Mouse (Mus musculus): ENCODE measurements around the gene Stard5. TPM values are rescaled to one million over a fixed set of nuclear protein-coding genes. Genes with fewer than 3 reads are reported as not detected.

Stard5 gene
- polyA plus RNA-seq, 1 experiment from 2014 or later: 6.0 TPM

DNA sequence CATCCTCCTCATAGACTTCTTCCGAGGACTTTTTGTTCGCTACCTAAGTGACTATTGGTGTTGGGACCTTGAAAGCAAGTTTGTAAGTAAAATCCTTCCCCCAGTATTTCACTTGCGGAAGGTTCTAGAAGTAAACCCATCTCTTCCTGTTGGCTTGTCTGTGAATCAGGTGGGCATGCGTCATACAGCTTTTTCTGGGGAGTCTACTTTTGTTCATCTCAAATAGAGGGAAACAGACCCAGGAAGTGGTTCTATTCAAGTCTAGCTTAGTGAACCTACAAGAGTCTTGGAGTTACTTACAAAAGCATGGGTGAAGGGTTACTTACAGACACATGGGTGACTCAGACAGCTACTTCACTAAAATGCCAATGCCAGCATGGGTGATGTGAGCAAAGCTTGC, 21.9 kb upstream of the Stard5 start:
- no peak overlapping the region for H3K4me3 ChIP-seq (ENCODE audit: low read depth, low read length)
- H3K4me2 ChIP-seq (ENCODE audit: low read length): no peak overlapping the region
- no peaks in the 10 kb centered on the region for H3K36me3 ChIP-seq (ENCODE audit: control insufficient read depth, insufficient read depth, low read length)
- 97% methylated on average over 4 of the region's 4 CpGs for WGBS
- H3K9me3 ChIP-seq (replicated peaks; ENCODE audit: control insufficient read depth, low read length, poor library complexity, severe bottlenecking): no peaks in the 10 kb centered on the region
- H3K27ac ChIP-seq (ENCODE audit: low read length): no peak overlapping the region
- H3K9ac ChIP-seq (ENCODE audit: low read depth, low read length): no peak overlapping the region
- no peaks in the 10 kb centered on the region for H3K27me3 ChIP-seq (ENCODE audit: control insufficient read depth, insufficient read depth, low read depth, low read length)
- no peaks in the 10 kb centered on the region for H3K4me1 ChIP-seq (ENCODE audit: control insufficient read depth, insufficient read depth, low read length)
- ATAC-seq: no peak

GRCm38 (mm10) chr7:83611886-83612285, 19.9 kb upstream of the Stard5 start:
- H3K9ac ChIP-seq (ENCODE audit: low read depth, low read length): no peak overlapping the region
- H3K4me1 ChIP-seq (ENCODE audit: control insufficient read depth, insufficient read depth, low read length): no peaks in the 10 kb centered on the region
- no peaks in the 10 kb centered on the region for H3K9me3 ChIP-seq (replicated peaks; ENCODE audit: control insufficient read depth, low read length, poor library complexity, severe bottlenecking)
- no peak overlapping the region for H3K27ac ChIP-seq (ENCODE audit: low read length)
- H3K4me3 ChIP-seq (ENCODE audit: low read depth, low read length): no peak overlapping the region
- no peak for ATAC-seq
- WGBS: 96% methylated on average over 1 of the region's 1 CpGs
- no peak overlapping the region for H3K4me2 ChIP-seq (ENCODE audit: low read length)
- H3K36me3 ChIP-seq (ENCODE audit: control insufficient read depth, insufficient read depth, low read length): no peaks in the 10 kb centered on the region
- no peaks in the 10 kb centered on the region for H3K27me3 ChIP-seq (ENCODE audit: control insufficient read depth, insufficient read depth, low read depth, low read length)

GRCm38 (mm10) chr7:83615272-83615671, 16.5 kb upstream of the Stard5 start:
- Histone ChIP-seq H3K27me3 (ENCODE audit: control insufficient read depth, insufficient read depth, low read depth, low read length) (no peaks in the 10 kb centered on the region), H3K4me3 (ENCODE audit: low read depth, low read length) (no peak overlapping the region), H3K27ac (ENCODE audit: low read length) (no peak overlapping the region), H3K4me1 (ENCODE audit: control insufficient read depth, insufficient read depth, low read length) (no peaks in the 10 kb centered on the region), H3K4me2 (ENCODE audit: low read length) (no peak overlapping the region), H3K9ac (ENCODE audit: low read depth, low read length) (no peak overlapping the region), H3K9me3 (replicated peaks; ENCODE audit: control insufficient read depth, low read length, poor library complexity, severe bottlenecking) (no peaks in the 10 kb centered on the region), H3K36me3 (ENCODE audit: control insufficient read depth, insufficient read depth, low read length) (no peaks in the 10 kb centered on the region)
- ATAC-seq: no peak
- WGBS: 93% methylated on average over 3 of the region's 3 CpGs

GRCm38 (mm10) chr7:83615815-83616214, 15.9 kb upstream of the Stard5 start:
- Histone ChIP-seq H3K4me1 (ENCODE audit: control insufficient read depth, insufficient read depth, low read length) (no peaks in the 10 kb centered on the region), H3K4me2 (ENCODE audit: low read length) (no peak overlapping the region), H3K36me3 (ENCODE audit: control insufficient read depth, insufficient read depth, low read length) (no peaks in the 10 kb centered on the region), H3K27me3 (ENCODE audit: control insufficient read depth, insufficient read depth, low read depth, low read length) (no peaks in the 10 kb centered on the region), H3K27ac (ENCODE audit: low read length) (no peak overlapping the region), H3K9me3 (replicated peaks; ENCODE audit: control insufficient read depth, low read length, poor library complexity, severe bottlenecking) (no peaks in the 10 kb centered on the region), H3K4me3 (ENCODE audit: low read depth, low read length) (no peak overlapping the region), H3K9ac (ENCODE audit: low read depth, low read length) (no peak overlapping the region)
- WGBS: 89% methylated on average over 8 of the region's 8 CpGs
- ATAC-seq: no peak

- H3K9me3 ChIP-seq (replicated peaks; ENCODE audit: control insufficient read depth, low read length, poor library complexity, severe bottlenecking): no peaks in the 10 kb centered on the region
- ATAC-seq: no peak
These were observed 15.5 kb upstream of the Stard5 start for GRCm38 (mm10) chr7:83616268-83616667.

GRCm38 (mm10) chr7:83618709-83619108, 13.1 kb upstream of the Stard5 start:
- no peak for ATAC-seq
- Histone ChIP-seq H3K4me2 (ENCODE audit: low read length) (no peak overlapping the region), H3K4me1 (ENCODE audit: control insufficient read depth, insufficient read depth, low read length) (no peaks in the 10 kb centered on the region), H3K27me3 (ENCODE audit: control insufficient read depth, insufficient read depth, low read depth, low read length) (no peaks in the 10 kb centered on the region), H3K9ac (ENCODE audit: low read depth, low read length) (no peak overlapping the region), H3K9me3 (replicated peaks; ENCODE audit: control insufficient read depth, low read length, poor library complexity, severe bottlenecking) (no peaks in the 10 kb centered on the region), H3K36me3 (ENCODE audit: control insufficient read depth, insufficient read depth, low read length) (no peaks in the 10 kb centered on the region), H3K27ac (ENCODE audit: low read length) (no peak overlapping the region), H3K4me3 (ENCODE audit: low read depth, low read length) (no peak overlapping the region)
- 84% methylated on average over 1 of the region's 1 CpGs for WGBS

More at GRCm38 (mm10) chr7:83616268-83616667, 15.5 kb upstream of the Stard5 start:
- WGBS: 91% methylated on average over 3 of the region's 3 CpGs
- no peaks in the 10 kb centered on the region for H3K27me3 ChIP-seq (ENCODE audit: control insufficient read depth, insufficient read depth, low read depth, low read length)
- no peaks in the 10 kb centered on the region for H3K36me3 ChIP-seq (ENCODE audit: control insufficient read depth, insufficient read depth, low read length)
- no peak overlapping the region for H3K4me2 ChIP-seq (ENCODE audit: low read length)
- H3K4me3 ChIP-seq (ENCODE audit: low read depth, low read length): no peak overlapping the region
- H3K27ac ChIP-seq (ENCODE audit: low read length): no peak overlapping the region
- no peaks in the 10 kb centered on the region for H3K4me1 ChIP-seq (ENCODE audit: control insufficient read depth, insufficient read depth, low read length)
- H3K9ac ChIP-seq (ENCODE audit: low read depth, low read length): no peak overlapping the region

DNA sequence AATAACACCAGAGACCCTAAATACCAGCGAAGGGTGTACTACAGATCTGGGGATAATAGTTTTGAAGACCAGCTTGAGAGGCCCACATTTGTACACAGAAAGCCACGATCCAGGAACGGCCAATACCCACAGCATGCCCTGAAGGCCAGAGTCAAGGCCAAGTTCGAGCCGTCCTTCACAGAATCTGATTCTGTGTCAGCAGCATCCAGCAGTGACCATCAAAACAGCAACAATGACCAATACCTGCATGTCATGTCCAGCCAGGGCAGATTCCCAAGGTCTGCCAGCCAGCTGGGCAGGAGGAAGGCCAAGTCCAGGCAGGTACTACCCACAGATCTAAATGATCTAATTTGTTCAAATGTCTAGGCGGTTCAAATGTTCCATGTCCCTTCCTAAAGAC, 9.2 kb upstream of the Stard5 start:
- WGBS: 94% methylated on average over 6 of the region's 6 CpGs

GRCm38 (mm10) chr7:83624065-83624464, 7.7 kb upstream of the Stard5 start:
- H3K9ac ChIP-seq (ENCODE audit: low read depth, low read length): no peak overlapping the region
- H3K9me3 ChIP-seq (replicated peaks; ENCODE audit: control insufficient read depth, low read length, poor library complexity, severe bottlenecking): no peaks in the 10 kb centered on the region
- ATAC-seq: no peak
- H3K4me2 ChIP-seq (ENCODE audit: low read length): no peak overlapping the region
- no peaks in the 10 kb centered on the region for H3K4me1 ChIP-seq (ENCODE audit: control insufficient read depth, insufficient read depth, low read length)
- H3K27ac ChIP-seq (ENCODE audit: low read length): no peak overlapping the region
- H3K36me3 ChIP-seq (ENCODE audit: control insufficient read depth, insufficient read depth, low read length): no peaks in the 10 kb centered on the region
- H3K4me3 ChIP-seq (ENCODE audit: low read depth, low read length): no peak overlapping the region
- H3K27me3 ChIP-seq (ENCODE audit: control insufficient read depth, insufficient read depth, low read depth, low read length): no peaks in the 10 kb centered on the region
- 79% methylated on average over 1 of the region's 1 CpGs for WGBS

More for the DNA sequence above, 9.2 kb upstream of the Stard5 start:
- no peak overlapping the region for H3K4me2 ChIP-seq (ENCODE audit: low read length)
- no peak for ATAC-seq
- no peaks in the 10 kb centered on the region for H3K9me3 ChIP-seq (replicated peaks; ENCODE audit: control insufficient read depth, low read length, poor library complexity, severe bottlenecking)
- H3K27me3 ChIP-seq (ENCODE audit: control insufficient read depth, insufficient read depth, low read depth, low read length): no peaks in the 10 kb centered on the region
- no peak overlapping the region for H3K9ac ChIP-seq (ENCODE audit: low read depth, low read length)
- H3K27ac ChIP-seq (ENCODE audit: low read length): no peak overlapping the region
- H3K4me3 ChIP-seq (ENCODE audit: low read depth, low read length): no peak overlapping the region
- no peaks in the 10 kb centered on the region for H3K36me3 ChIP-seq (ENCODE audit: control insufficient read depth, insufficient read depth, low read length)
- H3K4me1 ChIP-seq (ENCODE audit: control insufficient read depth, insufficient read depth, low read length): no peaks in the 10 kb centered on the region

DNA sequence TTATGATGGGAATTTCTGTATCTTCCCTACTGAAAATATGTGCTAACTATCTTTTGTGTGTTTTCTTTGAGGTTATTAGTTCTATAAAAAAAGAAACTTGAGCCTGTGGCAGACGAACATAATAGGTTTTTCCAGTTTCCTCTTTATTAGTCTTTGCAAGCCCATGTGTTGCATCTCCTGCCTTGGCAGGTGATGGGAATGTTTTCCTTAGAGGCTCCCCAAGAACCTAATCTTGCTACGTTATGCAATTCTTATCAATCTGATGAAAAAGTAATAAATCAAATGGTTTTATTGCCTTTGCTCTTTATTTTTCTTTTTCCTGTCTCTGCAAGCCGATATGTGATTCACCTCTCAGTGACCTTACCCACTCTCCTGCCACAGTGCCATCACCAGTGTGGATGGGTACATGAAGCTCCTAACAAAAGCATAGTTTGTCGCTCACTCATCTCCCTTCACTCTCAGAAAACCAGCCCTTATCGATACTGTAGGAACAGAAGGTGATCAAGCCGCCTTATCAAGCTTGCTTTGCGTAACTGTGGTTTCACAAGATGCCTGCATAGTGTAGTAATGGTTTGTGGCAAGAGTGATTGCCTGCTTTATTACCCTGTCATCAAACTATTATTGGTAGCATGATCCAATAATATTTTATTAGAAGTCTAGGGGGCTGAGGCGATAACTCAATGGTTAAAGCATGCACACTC, 5.1 kb upstream of the Stard5 start:
- Histone ChIP-seq H3K27me3 (ENCODE audit: control insufficient read depth, insufficient read depth, low read depth, low read length) (no peaks in the 10 kb centered on the region), H3K9me3 (replicated peaks; ENCODE audit: control insufficient read depth, low read length, poor library complexity, severe bottlenecking) (no peaks in the 10 kb centered on the region), H3K27ac (ENCODE audit: low read length) (no peak overlapping the region), H3K4me1 (ENCODE audit: control insufficient read depth, insufficient read depth, low read length) (peaks cover 6% of the 10 kb centered on the region; the same call in 1 of the 2 replicates), H3K36me3 (ENCODE audit: control insufficient read depth, insufficient read depth, low read length) (no peaks in the 10 kb centered on the region), H3K4me3 (ENCODE audit: low read depth, low read length) (no peak overlapping the region), H3K4me2 (ENCODE audit: low read length) (no peak overlapping the region), H3K9ac (ENCODE audit: low read depth, low read length) (no peak overlapping the region)
- no peak for ATAC-seq
- WGBS: 93% methylated on average over 8 of the region's 8 CpGs
